Mouse (Mus musculus) embryonic fibroblast, embryonic 13.5 days (primary cell): Measurements from ENCODE around the gene Tsc22d4.

Experiments
- CTCF ChIP-seq: IDR thresholded peaks from 2 replicates; pipeline ENCODE4 v1.5.1; 2011; ENCODE audit warnings: mild to moderate bottlenecking, control low read depth, low read length, moderate library complexity, borderline replicate concordance; ENCODE audit not compliant: insufficient read depth
- POLR2A ChIP-seq: IDR thresholded peaks from 2 replicates; pipeline ENCODE4 v1.6.1; 2011; ENCODE audit warnings: low read depth, mild to moderate bottlenecking, control low read depth, low read length, moderate library complexity

GRCm38 (mm10) chr5:137739471-137739870, 6.1 kb upstream of the Tsc22d4 start:
- TF ChIP-seq CTCF, result no peak
- TF ChIP-seq POLR2A, result no peak
